Mouse (Mus musculus) spleen, postnatal 4 days (tissue): ENCODE data around the gene Fcgrt.

Source experiments
- DNase-seq, 2 experiments: peaks; one replicate each; pipeline ENCODE4 v3.0.0; 2022; ENCODE audit warnings: low spot score in 2 of 2

Fcgrt gene

DNA sequence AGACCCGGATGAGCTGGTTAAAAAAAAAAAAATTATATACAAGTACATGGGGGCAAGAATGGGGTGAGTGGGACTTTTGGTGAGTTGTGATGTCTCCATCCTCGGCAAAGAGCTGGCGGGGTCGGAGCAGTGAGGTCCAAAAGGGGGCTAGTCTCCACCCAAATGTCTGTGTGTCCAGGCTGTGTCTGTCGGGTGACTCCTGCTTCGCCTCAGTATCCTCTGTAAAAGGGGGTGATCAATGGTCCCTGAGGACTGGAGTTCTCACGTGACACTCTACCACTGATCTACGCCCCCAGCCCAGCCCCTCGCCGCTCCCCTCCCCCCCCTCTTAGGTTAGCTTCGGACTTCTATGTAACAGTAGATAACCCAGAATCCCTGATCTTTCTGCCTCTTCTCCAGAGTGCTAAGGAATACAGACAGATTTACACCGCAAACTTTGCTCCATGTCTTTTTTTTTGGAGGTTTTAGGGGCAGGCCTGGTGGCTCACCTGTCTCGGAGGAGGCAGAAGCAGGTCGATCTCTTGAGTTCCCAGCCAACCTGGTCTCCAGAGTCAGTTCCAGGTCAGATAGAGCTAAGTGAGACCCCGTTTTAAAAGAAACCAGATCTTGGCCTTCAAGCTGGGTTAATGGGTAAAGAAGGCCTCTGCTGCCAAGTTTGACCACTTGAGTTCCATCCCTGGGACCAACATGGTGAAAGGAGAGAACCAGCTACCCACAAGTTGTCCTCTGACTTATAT, 26.3 kb upstream of the Fcgrt start:
- DNase-seq: peak in 1 of 2 experiments; percentile 60

DNA sequence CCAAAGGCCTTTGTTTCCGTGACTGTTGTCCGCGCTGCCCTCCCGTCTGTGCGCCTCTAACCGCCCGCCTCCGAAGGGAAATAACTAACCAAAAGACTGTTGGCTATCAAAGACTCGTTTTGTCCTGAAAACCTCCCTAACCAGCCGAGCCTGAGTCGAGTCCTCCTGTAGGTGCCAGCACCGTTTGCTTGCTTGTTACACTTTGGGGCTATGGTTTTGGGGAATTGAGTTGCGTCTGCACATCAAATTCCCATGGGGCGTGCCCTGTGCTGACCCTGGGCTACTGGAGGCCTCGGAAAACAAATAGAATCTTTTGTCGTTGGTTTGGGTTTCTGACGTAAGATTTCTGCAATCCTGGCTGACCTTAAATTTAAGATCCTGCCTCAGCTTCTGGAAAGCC, 25.7 kb upstream of the Fcgrt start:
- DNase-seq: no peak

DNA sequence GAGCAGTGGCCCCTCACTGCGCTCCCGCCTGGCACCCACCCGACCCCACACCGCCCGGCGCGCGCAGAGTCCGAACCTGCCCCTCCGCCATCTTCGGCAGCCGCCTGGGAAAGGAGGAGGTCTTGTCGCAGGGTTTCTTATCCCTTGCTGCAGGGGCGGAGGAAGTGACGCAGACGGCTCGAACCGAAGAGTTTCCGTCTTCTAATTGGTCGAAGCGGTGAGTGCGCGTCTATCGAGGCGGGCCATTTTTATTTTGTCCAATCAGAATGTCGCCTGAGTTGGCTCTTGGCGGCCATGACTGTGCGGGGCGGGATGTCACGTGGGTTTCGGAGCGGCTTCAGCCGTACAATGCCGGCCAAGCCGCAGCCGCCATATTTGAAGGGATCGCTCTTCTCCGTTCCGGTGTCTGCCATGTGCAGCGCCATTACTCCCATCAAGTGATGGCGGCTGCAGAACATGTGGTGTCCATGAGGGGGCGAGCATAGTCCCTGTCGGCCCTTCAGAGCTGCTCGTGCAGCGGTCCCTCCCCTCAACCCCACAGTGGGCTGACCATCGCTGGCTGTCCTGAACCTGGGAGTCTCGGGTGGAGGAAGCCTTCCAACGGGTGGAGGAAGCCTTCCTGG, 25.1 kb upstream of the Fcgrt start, which contains the start of gene Rpl13a:
Gene Rpl13a, minus strand, starts transcription at position 138 of the 623 bp plus-strand sequence.
- DNase-seq: peak; percentile 97

DNA sequence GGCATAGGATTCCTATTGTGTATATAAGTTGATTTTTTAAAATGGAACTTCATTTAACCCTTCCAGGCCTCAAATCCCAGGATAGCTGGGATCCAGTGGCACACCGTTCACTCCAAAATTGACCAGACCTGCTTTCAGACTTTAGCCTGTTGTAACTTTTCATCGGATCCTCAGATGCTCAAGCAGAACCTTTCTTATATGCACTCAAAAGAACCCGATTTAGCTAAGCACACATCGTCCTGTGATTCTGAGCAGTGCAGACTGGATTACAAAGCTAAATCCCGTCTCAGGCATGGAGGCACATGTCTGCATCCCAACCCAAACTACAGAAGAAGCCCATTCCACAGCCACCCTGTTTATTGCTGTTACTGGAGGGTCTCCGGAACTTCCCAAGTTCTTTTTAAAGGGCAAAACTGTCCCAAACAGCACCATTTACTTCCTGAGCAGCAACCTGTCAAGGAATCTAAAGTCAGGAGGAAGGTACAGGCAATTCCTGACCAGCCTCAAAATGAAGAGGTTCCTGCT, 24.1 kb upstream of the Fcgrt start:
- peak in 1 of 2 experiments; percentile 63 for DNase-seq

DNA sequence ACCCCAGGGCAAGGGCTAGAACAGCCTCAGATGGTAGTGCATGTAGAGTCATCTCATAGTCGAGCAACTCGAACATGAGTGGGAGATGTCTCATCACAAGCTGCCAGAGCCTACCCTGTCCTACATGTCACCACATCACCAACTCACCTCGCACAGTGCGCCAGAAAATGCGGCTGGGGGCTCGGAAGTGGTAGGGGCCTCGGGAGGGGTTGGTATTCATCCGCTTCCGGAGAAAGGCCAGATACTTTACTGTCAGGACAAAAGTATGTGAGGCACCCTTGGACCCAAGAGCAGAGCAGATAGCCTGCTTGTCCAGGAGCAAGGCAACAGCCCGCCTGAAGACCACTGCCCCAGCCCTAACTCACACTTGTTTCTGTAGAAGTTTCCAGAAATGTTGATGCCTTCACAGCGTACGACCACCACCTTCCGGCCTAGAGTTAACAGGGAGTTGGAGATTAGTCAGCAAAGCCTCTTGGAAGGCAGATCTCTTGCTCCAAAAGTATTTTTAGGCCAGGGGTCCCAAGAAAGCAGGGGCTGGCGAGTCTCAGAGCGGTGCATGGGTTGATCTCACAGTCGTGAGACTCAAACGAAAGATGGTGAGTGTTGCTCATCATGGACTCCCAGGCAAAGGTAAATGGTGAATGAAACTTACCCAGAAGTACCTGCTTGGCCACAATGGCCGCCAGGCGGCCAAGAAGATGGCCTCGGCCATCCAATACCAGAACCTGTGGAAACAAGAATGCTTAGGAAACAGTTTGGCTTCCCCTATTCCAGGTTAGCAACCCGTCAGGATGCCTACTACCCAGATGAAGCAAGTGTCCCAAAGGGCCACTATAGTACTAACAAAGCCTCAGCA, 23.4 kb upstream of the Fcgrt start:
- DNase-seq: peak in 1 of 2 experiments; percentile 64

DNA sequence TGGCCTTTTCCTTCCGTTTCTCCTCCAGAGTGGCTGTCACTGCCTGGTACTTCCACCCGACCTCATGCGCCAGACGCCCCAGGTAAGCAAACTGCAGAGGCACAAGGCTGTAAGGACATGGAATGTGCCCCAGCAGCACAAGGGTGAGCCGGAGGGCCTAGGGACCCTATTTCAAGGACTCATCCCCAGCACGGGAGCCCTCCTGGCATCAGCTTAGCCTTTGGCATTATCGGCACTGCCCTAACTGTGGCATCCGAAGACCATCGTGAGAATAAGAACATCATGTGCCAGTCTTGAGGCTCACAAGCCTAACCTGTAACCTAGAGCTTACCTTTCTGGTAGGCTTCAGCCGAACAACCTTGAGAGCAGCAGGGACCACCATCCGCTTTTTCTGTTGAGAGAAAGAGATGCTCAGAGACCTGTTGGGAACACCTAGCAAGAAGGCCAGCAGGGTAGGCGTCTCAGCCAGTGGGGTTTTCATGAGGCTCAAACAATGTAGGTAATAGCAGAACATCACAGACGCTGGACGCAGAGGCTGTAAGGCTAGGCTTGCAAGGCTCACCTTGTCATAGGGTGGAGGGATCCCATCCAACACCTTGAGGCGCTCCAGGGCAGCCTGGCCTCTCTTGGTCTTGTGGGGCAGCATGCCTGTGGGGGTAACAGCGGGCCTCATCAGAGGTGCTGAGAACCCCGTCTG, 22.6 kb upstream of the Fcgrt start:
- DNase-seq: peak in 1 of 2 experiments; percentile 67

DNA sequence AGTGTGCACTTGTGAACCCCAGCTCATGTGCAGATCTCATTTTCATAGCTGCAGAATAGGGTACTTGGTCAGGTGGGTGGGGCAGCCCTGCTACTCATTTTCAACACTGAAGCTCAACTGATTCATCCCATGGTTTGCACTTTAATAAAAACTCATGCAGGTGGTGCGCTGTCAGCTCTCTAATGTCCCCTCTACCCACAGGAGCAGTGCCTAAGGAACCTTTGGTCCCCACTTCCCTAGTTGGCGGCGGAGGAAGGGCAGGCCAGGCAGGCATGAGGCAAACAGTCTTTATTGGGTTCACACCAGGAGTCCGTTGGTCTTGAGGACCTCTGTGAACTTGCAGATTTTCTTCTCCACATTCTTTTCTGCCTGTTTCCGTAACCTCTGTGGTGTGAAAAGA, 22.0 kb upstream of the Fcgrt start:
- DNase-seq: peak in 1 of 2 experiments; percentile 60

DNA sequence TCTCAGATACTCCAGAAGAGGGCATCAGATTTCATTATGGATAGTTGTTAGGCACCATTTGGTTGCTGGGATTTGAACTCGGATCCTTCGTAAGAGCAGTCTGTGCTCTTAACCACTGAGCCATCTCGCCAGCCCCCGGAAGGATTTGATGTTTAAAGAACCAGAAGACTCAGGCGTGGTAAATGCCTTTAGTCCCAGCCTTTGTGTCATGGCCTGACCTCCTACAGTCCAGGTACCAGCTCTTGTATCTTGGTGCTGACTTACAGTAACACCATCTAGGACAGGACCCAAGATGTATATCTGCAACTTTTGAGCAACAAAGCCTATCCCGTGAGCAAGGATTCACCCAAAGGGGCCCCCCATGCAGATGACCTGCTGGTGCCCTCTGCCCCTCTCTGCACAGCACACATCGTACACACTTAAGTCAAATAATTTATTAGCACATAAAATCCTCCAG, 21.5 kb upstream of the Fcgrt start:
- peak in 1 of 2 experiments; percentile 58 for DNase-seq

DNA sequence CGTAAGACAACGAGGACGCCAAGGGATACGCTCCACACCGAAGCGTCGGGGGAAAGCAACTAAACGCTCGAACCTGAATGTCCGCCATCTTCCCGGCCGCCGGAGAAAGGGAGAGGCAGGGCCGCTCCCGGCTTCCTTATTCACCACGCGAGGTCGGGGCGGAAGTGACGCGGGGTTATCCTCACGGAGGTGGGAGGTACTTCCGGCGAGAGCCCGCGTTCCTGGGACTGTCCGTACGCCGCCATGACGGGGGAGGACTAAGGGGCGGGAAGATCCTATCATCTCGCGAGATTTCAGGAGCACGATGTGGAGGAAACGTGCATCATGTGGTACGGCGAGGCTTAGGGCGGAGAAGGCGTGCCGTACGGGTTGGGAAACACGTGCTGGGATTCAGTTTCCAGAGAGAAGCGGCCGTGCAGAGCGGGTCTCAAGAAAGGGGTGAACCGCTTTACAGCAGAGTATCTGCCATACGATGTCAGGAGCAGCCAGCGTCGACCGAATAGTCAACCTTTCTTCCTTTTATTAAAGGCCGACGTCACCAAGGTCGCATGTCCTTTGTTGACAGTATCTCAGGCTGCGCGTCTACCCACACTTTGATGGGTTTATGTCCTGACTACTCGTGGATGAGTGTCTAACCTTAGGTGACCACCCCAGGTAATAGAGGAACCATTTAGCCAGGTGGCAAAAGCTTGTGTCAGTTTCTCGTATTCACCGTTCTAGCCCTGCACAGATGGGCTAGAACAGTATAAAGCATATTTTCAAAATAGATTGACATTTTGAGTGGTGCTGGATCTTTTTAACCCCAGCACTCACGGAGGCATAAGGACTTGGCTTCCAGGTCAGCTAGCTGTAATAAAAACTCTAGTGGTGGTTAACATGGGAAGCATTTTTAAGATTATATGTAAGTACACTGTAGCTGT, 20.8 kb upstream of the Fcgrt start, which contains the start of gene Rps11:
Gene Rps11, minus strand, starts transcription at position 216 of the 920 bp plus-strand sequence.
- DNase-seq: peak; percentile 97 to 98

DNA sequence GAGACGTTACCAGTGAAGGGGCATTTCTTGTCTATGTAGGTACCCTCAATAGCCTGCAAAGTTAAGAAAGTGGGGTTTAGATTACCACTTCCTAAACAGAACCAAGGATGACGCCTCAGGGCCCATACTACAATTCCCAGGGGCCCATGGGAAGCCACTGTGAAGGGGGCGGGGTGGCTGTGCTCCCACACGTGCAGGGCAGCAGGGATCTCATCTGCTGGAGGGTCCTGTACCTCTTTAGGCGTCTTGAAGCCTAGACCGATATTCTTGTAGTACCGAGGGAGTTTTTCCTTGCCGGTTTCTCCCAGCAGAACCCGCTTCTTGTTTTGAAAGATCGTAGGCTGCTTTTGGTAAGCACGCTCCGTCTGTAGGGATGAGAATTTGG, 19.5 kb upstream of the Fcgrt start:
- DNase-seq: peak in 1 of 2 experiments; percentile 58

DNA sequence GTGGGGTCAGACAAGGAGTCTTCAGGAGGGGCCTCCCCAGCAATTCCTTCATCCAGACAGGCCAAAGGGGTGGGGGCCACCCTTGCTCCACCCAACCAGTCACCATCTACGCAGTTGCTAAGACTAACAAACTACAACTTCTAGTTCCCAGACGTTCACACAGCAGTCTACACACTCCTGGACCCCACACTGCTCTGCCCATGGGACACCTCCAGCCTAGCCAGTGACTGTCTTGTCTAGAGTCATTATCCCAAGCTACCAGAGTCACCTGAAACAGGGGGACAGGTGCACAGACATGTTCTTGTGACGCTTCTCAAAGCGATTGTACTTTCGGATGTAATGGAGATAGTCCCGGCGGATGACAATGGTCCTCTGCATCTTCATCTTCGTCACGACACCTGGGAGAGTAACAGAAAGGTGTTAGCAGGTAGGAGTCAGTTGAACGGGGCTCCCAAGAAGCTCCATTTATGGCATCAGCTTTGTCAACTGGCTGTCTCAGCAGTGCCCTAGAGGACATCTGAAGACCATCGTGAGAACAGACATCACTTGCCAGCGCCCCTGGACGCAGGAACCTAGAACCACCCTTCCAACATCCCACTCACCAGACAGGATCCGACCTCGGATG, 19.0 kb upstream of the Fcgrt start:
- DNase-seq: no peak

DNA sequence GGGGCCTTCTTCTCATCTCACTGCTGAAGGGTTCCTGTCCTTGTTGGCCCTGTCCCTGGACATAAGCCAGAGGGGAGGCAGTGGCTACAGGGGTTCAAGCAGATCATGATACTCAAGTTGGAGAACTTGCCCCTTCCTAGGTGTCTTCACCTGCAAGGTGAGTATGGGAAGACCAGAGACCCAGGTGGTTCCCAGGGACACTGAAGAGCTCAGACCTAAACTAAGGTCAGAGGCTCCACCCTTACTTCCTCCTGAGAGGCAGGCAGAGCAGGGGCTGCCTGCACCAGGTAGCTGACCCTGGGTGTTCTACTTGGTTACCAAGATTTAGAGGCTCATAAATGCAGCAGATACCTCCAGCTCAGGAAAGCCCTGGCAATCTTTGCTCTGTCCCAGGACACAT, 18.3 kb upstream of the Fcgrt start:
- DNase-seq: no peak

DNA sequence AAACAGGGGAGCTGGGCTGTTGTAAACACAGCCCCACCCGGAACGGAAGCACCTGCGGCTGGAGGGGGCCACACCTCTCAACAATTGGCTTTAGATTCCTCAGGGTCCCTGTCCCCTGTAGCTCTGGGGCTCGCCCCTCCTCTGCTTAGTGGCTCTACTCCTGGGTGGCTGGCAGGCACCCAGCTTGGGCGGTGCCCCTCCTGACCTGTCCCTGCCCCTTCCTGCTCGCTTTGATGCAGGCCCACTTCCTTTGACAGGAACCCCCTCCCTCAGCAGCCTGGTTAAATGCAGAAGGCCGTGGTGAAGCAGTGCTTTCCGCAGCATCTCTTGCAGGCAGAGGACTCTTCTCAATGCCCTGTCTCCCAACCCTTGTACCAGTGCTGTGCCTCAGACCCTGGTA, 17.8 kb upstream of the Fcgrt start:
- DNase-seq: peak; percentile 70 to 80

DNA sequence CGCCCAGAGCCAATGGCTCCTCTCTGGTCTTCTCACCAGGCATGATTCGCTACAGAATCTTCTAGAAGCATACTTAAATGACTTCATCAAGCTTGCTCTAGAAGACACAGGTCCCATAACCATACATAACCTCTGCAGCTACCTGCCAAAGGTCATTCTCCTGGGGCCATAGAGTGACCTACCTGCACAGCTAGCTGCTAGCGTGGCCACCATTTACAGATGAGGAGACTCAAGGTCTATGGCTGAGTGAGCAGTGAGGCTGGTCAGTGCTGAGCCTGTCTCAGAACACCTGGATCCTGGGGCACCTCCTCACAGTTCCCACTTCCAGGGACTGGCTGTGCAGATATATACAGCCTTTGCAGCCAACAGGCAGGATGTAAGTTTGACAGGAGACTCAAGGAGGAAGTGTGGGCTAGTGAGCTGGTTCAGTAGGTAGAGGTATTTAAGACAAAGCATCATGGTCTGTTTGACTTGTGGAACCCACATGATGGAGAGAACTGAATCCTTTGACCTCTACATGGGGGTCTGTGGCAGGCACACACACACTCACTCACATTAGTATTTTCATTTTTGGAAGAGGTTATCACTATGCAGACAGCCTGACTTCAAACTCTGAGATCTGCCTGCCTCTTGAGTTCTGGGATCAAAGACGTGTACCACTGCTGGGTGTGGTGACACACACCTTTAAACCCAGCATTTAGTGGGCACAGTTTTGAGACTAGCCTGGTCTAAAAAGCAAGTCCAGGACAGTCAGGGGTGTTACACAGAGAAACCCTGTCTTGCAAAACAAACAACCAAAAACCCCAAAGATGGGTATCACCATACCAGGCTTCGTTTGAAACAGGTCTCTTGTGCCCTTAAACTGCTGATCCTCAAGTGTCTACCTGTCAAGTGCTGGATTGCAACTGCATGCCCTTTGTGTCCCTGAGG, 16.4 kb upstream of the Fcgrt start:
- DNase-seq: no peak

DNA sequence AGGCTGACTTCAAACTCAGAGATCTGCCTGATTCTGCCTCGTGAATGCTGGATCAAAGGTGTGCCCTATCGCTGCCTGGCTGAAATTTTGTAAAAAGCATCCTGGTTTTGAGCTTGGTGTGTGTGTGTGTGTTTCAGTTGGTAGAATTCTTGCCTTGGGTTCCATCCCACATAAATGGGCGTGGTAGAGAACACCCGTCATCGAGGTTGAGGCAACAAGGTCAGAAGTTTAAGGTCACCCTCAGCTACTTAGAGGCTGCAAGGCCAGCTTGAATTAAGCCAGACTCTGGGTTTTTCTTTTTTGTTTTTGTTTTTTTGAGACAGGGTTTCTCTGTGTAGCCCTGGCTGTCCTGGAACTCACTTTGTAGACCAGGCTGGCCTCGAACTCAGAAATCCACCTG, 14.7 kb upstream of the Fcgrt start:
- DNase-seq: no peak

DNA sequence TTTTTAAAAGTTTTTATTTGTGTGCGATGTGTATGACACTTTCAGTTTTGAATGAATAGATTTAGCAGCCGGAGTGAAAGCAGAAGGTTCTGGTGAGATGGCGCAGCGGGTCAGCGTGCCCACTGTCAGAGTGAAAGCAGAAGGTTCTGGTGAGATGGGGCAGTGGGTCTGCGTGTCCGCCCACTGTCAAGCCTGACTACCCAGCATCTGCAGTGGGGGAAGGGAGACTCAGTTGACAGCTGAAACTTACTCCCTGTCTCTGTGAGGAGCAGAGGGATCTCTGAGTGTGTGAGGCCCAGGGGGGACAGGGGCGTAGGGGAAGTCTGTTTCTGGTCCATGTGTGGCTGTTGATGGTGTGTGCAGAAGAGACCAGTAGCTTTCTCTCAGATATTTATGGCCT, 13.9 kb upstream of the Fcgrt start:
- no peak for DNase-seq

DNA sequence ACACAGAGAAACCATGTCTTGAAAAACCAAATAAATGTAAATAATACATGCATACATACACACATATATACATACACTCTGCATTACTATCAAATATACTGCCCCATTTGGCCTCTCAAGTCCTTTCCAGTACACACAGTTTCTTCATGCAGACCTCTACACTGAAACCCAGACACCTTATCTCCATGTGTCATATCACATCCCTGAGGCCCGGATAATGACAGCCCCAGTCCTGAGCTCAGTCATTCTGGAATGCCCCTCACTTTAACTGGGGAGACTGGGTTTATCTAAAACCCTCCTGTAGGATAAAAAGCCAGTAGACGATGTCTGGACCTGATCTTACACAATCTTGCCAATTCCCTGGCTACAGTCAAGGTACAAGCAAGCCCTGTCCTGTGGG, 9.8 kb upstream of the Fcgrt start:
- DNase-seq: no peak

DNA sequence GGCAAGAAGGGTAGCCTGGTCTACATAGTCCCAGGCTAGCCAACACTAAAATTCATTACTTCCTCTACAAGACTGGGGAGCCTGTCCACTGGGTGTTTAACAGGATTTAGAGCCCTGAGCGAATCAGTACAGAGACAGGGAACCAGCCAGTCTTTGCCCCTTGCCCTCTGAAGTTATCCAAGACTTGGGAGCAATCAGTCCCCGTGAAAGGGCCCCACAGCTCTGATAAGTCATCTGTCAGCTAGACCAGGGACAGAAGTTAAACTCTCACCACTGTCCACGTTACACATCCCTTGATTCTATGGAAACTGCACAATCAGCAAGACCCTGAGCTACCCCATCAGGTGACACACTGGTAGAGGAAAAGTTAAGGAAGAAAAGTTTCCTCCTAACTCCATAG, 8.9 kb upstream of the Fcgrt start:
- DNase-seq: no peak

DNA sequence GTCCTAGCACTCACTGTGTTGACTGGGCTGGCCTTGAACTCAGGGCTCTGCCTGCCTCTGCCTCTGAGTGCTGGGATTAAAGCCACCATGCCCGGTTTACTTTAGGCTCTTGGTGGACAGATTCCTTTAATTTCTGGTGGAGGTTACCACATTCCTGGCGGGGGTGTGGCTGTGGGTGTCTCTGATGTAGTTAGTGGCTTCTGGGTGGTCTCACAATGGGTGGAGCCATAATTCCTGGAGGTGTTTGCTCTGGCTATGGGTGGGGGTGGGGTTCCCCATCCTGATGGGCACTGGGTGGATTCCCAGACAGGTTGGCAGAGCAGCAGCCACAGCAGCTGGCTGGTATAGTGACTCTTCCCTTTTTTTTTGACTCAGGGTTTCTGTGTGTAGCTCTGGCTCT, 8.3 kb upstream of the Fcgrt start:
- DNase-seq: no peak
